Mouse (Mus musculus): ENCODE data around the gene Mettl1.
A peak's percentile ranks its signal among the peaks of the same experiment; 100 is the strongest.

Mettl1 gene

DNA sequence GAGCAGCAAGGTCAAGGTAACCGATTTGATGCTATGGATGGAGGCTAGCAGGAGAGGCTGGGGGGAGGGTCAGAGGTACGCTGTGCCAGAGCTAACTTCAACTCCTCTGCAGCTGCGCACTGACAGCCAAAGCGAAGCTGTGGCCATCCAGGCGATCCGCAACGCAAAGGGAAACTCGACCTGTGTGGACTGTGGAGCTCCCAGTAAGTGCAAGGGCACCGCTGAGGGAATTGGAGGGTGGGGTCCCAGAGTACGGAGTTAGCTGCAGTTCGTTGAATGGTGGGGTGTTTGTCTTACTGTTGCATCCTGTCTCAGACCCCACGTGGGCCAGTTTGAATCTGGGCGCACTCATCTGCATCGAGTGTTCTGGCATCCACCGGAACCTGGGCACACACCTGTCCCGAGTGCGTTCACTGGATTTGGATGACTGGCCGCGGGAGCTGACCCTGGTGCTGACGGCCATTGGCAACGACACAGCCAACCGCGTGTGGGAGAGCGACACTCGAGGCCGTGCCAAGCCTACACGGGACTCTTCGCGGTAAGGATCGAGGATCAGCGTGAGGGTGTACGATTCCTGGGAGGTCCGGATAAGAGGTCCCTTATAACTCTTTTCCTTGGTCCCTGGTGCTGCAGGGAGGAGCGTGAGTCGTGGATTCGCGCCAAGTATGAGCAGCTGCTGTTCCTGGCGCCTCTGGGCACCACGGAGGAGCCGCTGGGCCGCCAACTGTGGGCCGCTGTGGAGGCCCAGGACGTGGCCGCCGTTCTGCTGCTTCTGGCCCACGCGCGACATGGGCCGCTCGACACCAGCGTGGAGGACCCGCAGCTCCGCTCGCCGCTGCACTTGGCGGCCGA, 49.6 kb downstream of the Mettl1 start:
- DNase-seq: no peak

DNA sequence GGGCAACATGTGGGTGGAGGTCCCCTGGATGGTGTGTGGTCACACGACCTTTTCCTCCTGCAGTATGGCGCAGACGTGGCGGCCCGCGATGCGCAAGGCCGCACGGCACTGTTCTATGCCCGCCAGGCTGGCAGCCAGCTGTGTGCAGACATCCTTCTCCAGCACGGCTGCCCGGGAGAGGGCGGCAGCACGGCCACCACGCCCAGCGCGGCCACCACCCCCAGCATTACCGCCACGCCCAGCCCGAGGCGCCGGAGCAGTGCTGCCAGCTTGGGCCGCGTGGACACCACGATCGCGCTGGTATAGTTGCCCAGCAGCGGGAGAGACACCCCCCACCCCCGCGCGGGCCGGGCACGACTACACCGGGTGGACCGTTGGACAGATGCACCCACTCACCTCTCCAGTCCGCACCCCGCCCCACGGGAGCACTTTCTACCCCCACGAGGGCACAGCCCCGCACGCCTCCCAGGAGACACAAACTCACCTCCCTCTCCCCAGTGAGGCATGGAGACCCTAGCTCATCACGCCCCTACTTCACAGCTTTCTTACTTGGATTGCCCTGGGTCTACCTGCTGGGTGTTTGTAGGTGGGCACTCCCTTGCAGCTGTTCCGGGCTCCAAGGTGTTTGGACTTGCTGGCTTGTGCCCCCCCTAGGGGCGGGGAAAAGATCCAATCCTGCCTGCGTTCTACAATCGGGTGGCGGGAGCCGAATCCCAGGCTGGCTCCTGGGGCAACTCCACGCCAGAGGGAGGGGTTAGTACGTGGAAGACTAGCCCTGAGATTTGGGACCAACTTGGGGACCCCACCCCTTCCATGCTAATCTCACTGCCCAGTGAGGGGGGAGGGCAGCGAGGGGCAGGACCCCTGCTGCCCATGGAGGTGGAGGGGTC, 50.5 kb downstream of the Mettl1 start:
- DNase-seq: peak; percentile 59

DNA sequence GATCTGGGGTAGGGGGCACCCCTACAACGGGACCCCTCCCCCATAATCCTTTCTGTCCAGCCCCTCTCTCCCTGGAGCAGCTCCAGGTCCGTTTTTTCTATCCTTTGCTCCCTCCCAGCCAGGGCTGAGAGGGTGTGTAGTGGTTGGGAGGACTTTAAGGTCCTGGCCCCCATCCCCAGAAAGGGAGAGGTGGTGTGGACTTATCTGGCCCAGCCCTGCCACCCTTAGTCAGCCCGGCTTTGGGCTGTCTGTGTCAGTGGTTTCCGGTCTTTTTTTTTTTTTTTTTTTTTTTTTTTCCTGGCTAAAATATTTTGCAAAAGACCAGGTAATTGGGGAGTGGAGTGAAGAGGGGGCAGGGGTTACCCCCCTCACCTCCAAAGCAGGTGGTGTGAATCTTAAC, 51.5 kb downstream of the Mettl1 start:
- no peak for DNase-seq

DNA sequence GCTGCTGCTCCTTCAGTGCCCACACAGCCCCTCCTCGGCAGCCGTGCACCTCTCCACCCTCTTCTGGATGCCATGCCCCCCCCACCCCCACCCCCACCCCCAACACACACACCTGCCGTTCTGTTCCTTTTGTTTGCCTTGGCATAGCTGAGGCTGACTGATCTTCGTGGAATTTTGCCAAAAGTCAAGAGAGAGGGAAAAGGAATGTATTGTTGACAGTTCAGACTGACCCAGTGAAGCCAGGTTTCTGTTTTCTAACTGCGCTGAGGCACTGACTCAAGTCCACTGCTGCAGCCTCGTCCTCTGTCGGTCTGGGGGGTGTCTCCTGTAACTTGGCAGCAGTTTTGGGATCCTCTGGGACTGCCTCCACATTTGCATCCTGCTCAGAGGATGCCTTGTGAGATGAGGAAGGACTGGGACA, 53.2 kb downstream of the Mettl1 start:
- no peak for DNase-seq
